Comparison of ENCODE assay signal across 21 mouse cellular contexts in the genomic region with DNA sequence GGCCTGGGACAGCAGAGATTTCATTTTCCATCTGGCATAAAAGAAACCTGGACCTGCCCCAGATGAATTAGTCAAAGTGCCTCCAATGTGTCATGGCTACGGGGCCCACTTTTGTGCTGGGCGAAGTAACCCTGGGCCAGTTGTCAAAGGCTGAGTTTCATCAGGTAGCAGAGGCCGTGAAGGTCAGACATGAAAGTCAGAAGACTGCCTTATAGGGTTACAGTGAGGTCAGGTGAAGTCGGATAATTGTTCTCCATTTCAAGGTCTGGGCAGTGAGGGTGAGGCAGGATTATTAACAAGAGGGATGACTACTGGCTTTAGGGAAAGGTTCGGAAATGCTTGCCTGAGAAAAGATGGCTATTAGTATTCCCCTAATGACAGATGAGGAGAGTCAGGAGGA.
DNase-seq lines count a peak whose midpoint lies in the region; ATAC-seq and TF ChIP-seq lines count a peak whose summit lies in the region.
"Had no signal": no experiment of that assay in that cellular context is flagged by ENCODE, and none has a peak within 500 bp of the region (broad histone marks: within the 10 kb centered on the region; RNA-seq: fewer than 3 reads in every experiment).

No protein-coding gene starts in this region.

- 0 out of 2 replicates have a peak, but pooled peaks cover 7% of the 10 kb centered on the region for H3K4me1 ChIP-seq in intestine, embryonic 14.5 days (replicated peaks; ENCODE audit: control insufficient read depth, insufficient read depth, low read length)
- no peaks in the 10 kb centered on the region for H3K4me1 ChIP-seq in intestine, postnatal 0 days (replicated peaks; ENCODE audit: control insufficient read depth, insufficient read depth, low read length)
- H3K4me1 ChIP-seq in neural tube, embryonic 15.5 days = peaks cover 7% of the 10 kb centered on the region
- H3K4me1 ChIP-seq: heart, embryonic 10.5 days had no signal

- no peak overlapping the region for H3K4me2 ChIP-seq in intestine, embryonic 14.5 days (ENCODE audit: low read length)
- no peak overlapping the region for H3K4me2 ChIP-seq in intestine, postnatal 0 days (replicated peaks; ENCODE audit: low read depth)
- H3K4me2 ChIP-seq in neural tube, embryonic 15.5 days = no peak overlapping the region
- H3K4me2 ChIP-seq: embryonic facial prominence, embryonic 15.5 days; intestine, embryonic 15.5 days; limb, embryonic 13.5 days had no signal

- ATAC-seq in intestine, embryonic 14.5 days (replicated peaks; ENCODE audit: low FRiP score, low TSS enrichment, low read depth) = no peak
- ATAC-seq in intestine, postnatal 0 days = no peak
- ATAC-seq in neural tube, embryonic 15.5 days (ENCODE audit: low FRiP score) = no peak
- no peak for ATAC-seq in granulocyte monocyte progenitor cell, adult 5-6 weeks (replicated peaks; ENCODE audit: poor library complexity, severe bottlenecking)
- ATAC-seq: lung, postnatal 0 days had no signal

- no peaks in the 10 kb centered on the region for H3K27me3 ChIP-seq in intestine, embryonic 14.5 days (replicated peaks; ENCODE audit: control insufficient read depth, insufficient read depth, low read length)
- no peaks in the 10 kb centered on the region for H3K27me3 ChIP-seq in intestine, postnatal 0 days (replicated peaks; ENCODE audit: control insufficient read depth, insufficient read depth, low read length)
- H3K27me3 ChIP-seq in neural tube, embryonic 15.5 days (replicated peaks) = no peaks in the 10 kb centered on the region
- H3K27me3 ChIP-seq: embryonic facial prominence, embryonic 15.5 days; intestine, embryonic 15.5 days; limb, embryonic 13.5 days had no signal

- no peaks in the 10 kb centered on the region for H3K9me3 ChIP-seq in intestine, embryonic 14.5 days (ENCODE audit: control insufficient read depth, low read length)
- H3K9me3 ChIP-seq in intestine, postnatal 0 days (ENCODE audit: control insufficient read depth) = no peaks in the 10 kb centered on the region
- H3K9me3 ChIP-seq in neural tube, embryonic 15.5 days (replicated peaks) = no peaks in the 10 kb centered on the region
- H3K9me3 ChIP-seq: embryonic facial prominence, embryonic 15.5 days; heart, embryonic 10.5 days; intestine, embryonic 15.5 days; limb, embryonic 13.5 days had no signal

- H3K27ac ChIP-seq in intestine, embryonic 14.5 days (ENCODE audit: low read depth) = no peak overlapping the region
- no peak overlapping the region for H3K27ac ChIP-seq in intestine, postnatal 0 days (ENCODE audit: low read depth, low read length)
- H3K27ac ChIP-seq in neural tube, embryonic 15.5 days (replicated peaks) = no peak overlapping the region
- H3K27ac ChIP-seq: intestine, embryonic 15.5 days; limb, embryonic 13.5 days; liver, embryonic 14.5 days had no signal

- 43% methylated on average over 5 of the region's 5 CpGs for WGBS in intestine, embryonic 14.5 days
- 65% methylated on average over 5 of the region's 5 CpGs for WGBS in intestine, postnatal 0 days
- 28% methylated on average over 5 of the region's 5 CpGs for WGBS in neural tube, embryonic 15.5 days

- TF ChIP-seq CTCF in intestine, postnatal 0 days (IDR thresholded peaks at IDR 0.05; ENCODE audit: low read depth) = no peak

- no peak overlapping the region for H3K4me3 ChIP-seq in intestine, embryonic 14.5 days (ENCODE audit: low read depth, low read length)
- no peak overlapping the region for H3K4me3 ChIP-seq in intestine, postnatal 0 days (ENCODE audit: low read depth, low read length)
- H3K4me3 ChIP-seq in neural tube, embryonic 15.5 days (replicated peaks) = no peak overlapping the region
- H3K4me3 ChIP-seq: embryonic facial prominence, embryonic 15.5 days; heart, embryonic 10.5 days; intestine, embryonic 15.5 days; limb, embryonic 13.5 days had no signal

- DNase-seq in adrenal gland, postnatal 10 days = peak; percentile 3
- no peak for DNase-seq in adrenal gland, adult 2 months
- DNase-seq in intestine, embryonic 14.5 days (ENCODE audit: low spot score) = peak; percentile 50
- peak; percentile 35 for DNase-seq in neural tube, embryonic 10.5 days (ENCODE audit: extremely low spot score, low spot score)
- no peak for DNase-seq in right cerebral cortex, postnatal 25 days
- DNase-seq: adrenal gland, adult 8-10 months; cerebellum, adult 11 months; cerebellum, postnatal 36 days; gastrocnemius, postnatal 36 days; heart, postnatal 14 days; kidney, postnatal 10 days; thymus, postnatal 36 days had no signal

- H3K36me3 ChIP-seq in intestine, embryonic 14.5 days (ENCODE audit: control insufficient read depth, insufficient read depth, low read length) = no peaks in the 10 kb centered on the region
- H3K36me3 ChIP-seq in intestine, postnatal 0 days (ENCODE audit: control insufficient read depth, insufficient read depth) = no peaks in the 10 kb centered on the region
- H3K36me3 ChIP-seq in neural tube, embryonic 15.5 days = no peaks in the 10 kb centered on the region
- H3K36me3 ChIP-seq: embryonic facial prominence, embryonic 15.5 days; heart, embryonic 10.5 days; intestine, embryonic 15.5 days; limb, embryonic 13.5 days had no signal

- no peak overlapping the region for H3K9ac ChIP-seq in intestine, embryonic 14.5 days (ENCODE audit: low read length)
- H3K9ac ChIP-seq in intestine, postnatal 0 days (ENCODE audit: low read depth, low read length) = no peak overlapping the region
- no peak overlapping the region for H3K9ac ChIP-seq in neural tube, embryonic 15.5 days (replicated peaks)
- H3K9ac ChIP-seq: embryonic facial prominence, embryonic 15.5 days; intestine, embryonic 15.5 days; limb, embryonic 13.5 days; liver, embryonic 14.5 days had no signal

Comparison
In these comparisons a context has a peak if more than half of its experiments do, and no peak if none do; other contexts are left out.
1. DNase-seq: peak in adrenal gland, postnatal 10 days (single experiment), intestine, embryonic 14.5 days (single experiment) and neural tube, embryonic 10.5 days (single experiment); none in adrenal gland, adult 2 months (single experiment) and right cerebral cortex, postnatal 25 days (single experiment).